Mouse (Mus musculus) CH12.LX (cell line): ENCODE data around the gene Acp7.

Experiments used
- CHD1 ChIP-seq: IDR thresholded peaks from 2 replicates; pipeline ENCODE4 v1.6.1; 2012; ENCODE audit warnings: low read depth, low read length, improper control_type of control experiment, inconsistent platforms
- CTCF ChIP-seq, 2 experiments: IDR thresholded peaks in 1 of 2; conservative IDR thresholded peaks in 1 of 2; 2 replicates each; pipeline ENCODE4 v1.5.1; 2011 to 2012; ENCODE audit warnings: low read depth in 2 of 2, low read length in 2 of 2, improper control_type of control experiment in 1 of 2, inconsistent platforms in 1 of 2, mild to moderate bottlenecking in 1 of 2, moderate library complexity in 1 of 2
- GABPA ChIP-seq: IDR thresholded peaks from 2 replicates; pipeline ENCODE4 v1.6.1; 2012; ENCODE audit warnings: low read depth, low read length, improper control_type of control experiment, inconsistent platforms; ENCODE audit not compliant: insufficient replicate concordance
- HCFC1 ChIP-seq: IDR thresholded peaks from 2 replicates; pipeline ENCODE4 v1.6.1; 2012; ENCODE audit warnings: low read depth, mild to moderate bottlenecking, inconsistent platforms, low read length, improper control_type of control experiment
- MAX ChIP-seq: IDR thresholded peaks from 2 replicates; pipeline ENCODE4 v1.6.1; 2011; ENCODE audit warnings: low read length, improper control_type of control experiment
- POLR2A ChIP-seq: IDR thresholded peaks from 2 replicates; pipeline ENCODE4 v1.6.1; 2011; ENCODE audit warnings: low read depth, mild to moderate bottlenecking, improper control_type of control experiment, low read length
- RAD21 ChIP-seq: IDR thresholded peaks from 2 replicates; pipeline ENCODE4 v1.6.1; 2011; ENCODE audit warnings: low read depth, mild to moderate bottlenecking, low read length, improper control_type of control experiment, moderate library complexity
- ZC3H11A ChIP-seq: IDR thresholded peaks from 2 replicates; pipeline ENCODE4 v1.6.1; 2012; ENCODE audit warnings: low read depth, mild to moderate bottlenecking, inconsistent platforms, low read length, improper control_type of control experiment

DNA sequence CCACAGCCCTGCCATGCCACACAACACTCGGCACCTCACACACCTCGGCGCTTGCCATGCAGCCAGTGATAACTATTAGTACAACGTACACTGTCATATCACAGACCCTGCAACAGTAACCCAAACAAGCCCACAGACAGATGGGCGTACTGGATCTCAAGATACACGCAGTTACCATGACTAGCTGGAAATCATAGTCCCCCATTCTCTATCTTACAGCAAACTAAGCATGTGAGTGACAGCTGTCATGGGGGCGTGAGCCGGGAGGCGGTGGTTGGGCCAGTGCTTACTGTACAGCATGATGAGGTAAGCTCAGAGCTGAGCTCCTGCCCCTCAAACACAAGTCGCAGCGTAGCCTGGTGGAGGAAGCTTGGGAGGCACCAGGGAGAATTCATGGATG is 55.5 kb downstream of the Acp7 start:
- TF ChIP-seq ZC3H11A: no peak
- no peak for TF ChIP-seq MAX
- TF ChIP-seq RAD21: no peak
- no peak for TF ChIP-seq HCFC1
- no peak for TF ChIP-seq CTCF (conservative IDR thresholded peaks at IDR 0.05 in 1 of 2, IDR thresholded peaks at IDR 0.05 in 1 of 2; ENCODE audit: low read depth in 2 of 2, low read length in 2 of 2)
- TF ChIP-seq GABPA: no peak
- no peak for TF ChIP-seq CHD1
- no peak for TF ChIP-seq POLR2A
